Mouse (Mus musculus): ENCODE measurements around the gene Ube2f.

Ube2f gene

DNA sequence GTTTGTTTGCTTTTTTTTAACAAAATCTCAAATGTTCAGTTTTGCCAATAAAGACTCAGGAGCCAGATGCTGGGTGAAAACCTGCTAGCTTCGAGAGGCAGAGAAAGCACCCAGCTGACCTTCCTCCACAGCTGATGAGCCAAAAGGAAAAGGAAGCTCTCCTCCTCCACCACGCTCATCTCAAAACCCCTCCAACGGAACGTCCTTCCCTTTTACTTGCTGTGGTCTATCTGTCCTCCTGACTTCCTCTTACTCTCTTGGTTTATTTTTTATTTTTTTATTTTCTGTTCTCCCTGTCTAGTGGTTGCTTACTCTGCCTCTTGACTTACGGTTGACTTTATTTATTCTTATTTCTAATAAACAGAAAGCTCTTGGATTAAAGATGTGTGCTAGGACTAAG is 14.7 kb upstream of the Ube2f start:
- no peak for DNase-seq (ENCODE audit: extremely low read depth, low read depth, low spot score)

GRCm38 (mm10) chr1:91237676-91238075 is 12.4 kb upstream of the Ube2f start:
- no peak for DNase-seq (ENCODE audit: extremely low read depth, low read depth, low spot score)

GRCm38 (mm10) chr1:91239112-91239511 is 11.0 kb upstream of the Ube2f start:
- no peak for DNase-seq (ENCODE audit: extremely low read depth, low read depth, low spot score)

DNA sequence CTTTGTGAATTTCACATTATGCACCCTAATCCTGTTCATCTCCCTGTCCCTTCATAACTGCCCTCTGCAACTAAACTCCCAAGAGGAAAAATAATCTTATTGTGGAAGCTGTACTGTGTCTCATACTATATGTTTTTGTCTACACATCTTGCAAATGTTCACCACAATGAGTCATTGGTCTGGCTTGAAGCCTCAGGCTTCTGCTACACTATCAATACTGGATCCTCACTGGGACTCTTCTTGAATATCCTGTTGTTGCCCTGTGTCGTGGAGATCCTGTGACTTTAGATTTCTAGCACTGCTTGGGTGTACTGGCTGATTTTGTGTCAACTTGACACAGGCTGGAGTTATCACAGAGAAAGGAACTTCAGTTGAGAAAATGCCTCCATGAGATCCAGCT is 10.3 kb upstream of the Ube2f start:
- DNase-seq (ENCODE audit: extremely low read depth, low read depth, low spot score), result no peak

- DNase-seq (ENCODE audit: extremely low read depth, low read depth, low spot score), result no peak
Observed at GRCm38 (mm10) chr1:91240685-91241084, 9.4 kb upstream of the Ube2f start.

DNA sequence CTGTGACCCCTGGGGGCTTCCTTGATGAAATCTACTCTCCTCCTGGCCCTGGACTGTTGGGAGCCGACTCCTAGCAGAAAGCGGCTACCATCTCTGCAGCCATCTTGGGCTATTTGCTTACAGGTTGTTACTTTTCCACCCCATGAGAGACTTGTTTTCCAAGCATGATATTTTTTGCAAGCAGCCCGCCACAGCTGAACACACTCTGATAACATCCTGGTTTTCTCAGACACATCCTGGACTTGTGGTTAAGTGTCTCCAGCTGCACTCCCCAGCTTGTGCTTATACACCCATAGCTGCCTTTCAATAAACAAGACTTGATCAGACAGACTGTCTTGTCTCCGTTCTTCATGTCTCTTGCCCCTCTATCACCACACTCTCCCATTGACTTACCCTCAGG is 8.9 kb upstream of the Ube2f start:
- no peak for DNase-seq (ENCODE audit: extremely low read depth, low read depth, low spot score)

- DNase-seq (ENCODE audit: extremely low read depth, low read depth, low spot score), result no peak
Observed at GRCm38 (mm10) chr1:91248242-91248641, 1.9 kb upstream of the Ube2f start.

DNA sequence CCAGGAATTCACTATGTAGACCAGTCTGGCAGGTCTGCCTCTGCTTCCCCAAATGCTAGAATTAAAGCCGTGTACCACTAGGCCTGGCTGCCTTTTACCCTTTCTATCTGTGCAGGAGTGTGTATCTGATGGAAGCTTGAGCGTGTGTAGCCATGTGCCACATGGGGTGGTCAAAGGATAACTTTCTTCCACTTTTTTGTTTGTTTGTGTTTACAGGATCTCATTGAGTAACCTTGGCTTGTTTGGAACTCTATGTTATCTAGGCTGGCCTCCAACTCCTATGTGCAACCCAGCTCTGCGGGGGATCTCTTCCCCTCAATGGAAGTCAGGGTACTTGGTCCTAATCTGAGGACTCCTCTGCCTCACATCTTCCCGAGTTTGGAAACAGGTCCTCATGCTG is 1.1 kb upstream of the Ube2f start:
- DNase-seq (ENCODE audit: extremely low read depth, low read depth, low spot score), result no peak

DNA sequence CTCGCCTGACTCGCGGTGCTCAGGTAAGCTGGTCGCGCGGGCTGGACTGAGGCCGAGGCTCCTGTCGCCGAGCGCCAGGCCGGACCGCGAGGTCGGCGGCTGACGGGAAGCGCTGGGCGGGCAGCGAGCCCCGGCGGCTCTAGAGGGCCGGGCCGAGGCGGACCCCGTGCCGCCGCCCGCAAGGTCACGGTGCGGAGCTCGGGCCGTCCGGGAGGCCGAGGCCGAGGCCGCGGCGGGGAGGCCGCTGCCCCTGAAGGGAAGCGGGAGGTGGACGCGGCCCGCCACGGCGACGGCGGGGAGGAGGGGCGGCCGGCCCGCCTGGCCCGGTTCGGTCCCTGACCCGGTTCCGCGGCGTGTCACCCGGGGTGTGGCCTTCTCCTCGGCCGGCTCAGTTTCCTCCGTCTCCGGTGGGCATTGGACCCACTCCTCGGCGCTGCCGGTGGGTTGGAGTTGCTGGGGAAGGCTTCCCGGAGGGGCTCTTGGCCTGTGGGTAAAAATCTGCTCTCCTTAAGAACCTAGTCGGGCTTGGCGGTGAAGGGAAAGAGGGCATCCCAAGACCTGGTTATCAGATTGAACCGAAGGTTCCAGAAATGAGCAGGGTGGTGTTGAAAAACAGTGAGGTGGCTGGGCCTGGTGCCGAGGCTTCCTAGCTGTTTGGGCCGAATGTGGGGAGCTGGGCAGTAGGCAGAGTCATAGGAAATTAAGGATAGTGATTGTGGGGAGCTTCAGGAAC is 477 bp downstream of the Ube2f start:
- no peak for DNase-seq (ENCODE audit: extremely low read depth, low read depth, low spot score)

DNA sequence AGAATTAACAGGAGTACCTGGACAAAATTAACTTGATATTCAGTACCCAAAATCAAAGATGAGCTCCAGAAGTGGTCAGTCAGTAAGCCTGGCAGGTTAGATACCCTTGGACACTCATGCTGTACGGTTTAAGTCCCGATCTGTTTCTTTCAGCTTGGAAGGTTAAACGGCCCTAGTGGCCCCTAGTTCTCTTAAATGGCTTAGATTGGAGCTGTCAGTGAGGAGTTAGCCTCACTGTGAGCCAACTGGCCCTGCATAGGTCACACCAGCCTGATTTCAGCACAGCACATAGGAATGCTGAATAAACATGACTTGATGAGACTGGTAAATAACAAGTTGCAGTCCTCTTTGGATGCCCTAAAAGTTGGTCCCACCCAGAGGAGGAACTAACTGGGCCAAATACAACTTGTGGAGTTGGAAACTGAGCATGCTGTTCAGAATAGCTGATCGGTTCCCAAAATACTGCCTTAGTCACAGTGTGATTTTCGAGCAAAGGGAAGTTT is 1.1 kb downstream of the Ube2f start:
- no peak for DNase-seq (ENCODE audit: extremely low read depth, low read depth, low spot score)

DNA sequence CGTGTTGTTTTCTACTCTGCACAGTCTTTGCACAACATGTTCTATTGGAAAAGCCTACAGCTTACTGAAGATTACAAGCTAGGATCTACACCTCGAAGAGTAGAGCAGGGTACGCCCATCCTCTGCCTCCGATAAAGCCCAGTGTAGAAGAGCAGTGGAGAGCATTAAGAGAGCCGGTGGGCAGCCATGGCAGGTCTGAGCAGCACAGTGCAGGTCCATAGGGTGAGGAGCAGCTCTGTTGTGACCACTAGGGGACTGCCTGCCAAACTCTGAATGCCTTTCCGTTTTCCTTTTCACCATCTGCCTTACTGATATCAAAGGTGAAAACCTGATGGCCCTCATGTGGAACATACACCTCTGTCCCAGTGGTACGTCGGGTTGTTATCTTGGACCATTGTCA is 1.8 kb downstream of the Ube2f start:
- DNase-seq (ENCODE audit: extremely low read depth, low read depth, low spot score), result no peak

- DNase-seq (ENCODE audit: extremely low read depth, low read depth, low spot score), result no peak
Observed at GRCm38 (mm10) chr1:91257918-91258317, 7.8 kb downstream of the Ube2f start.

GRCm38 (mm10) chr1:91259794-91260193 is 9.7 kb downstream of the Ube2f start:
- no peak for DNase-seq (ENCODE audit: extremely low read depth, low read depth, low spot score)

- DNase-seq (ENCODE audit: extremely low read depth, low read depth, low spot score), result no peak
Observed at GRCm38 (mm10) chr1:91262508-91262907, 12.4 kb downstream of the Ube2f start.

GRCm38 (mm10) chr1:91272260-91272659 is 22.2 kb downstream of the Ube2f start:
- no peak for DNase-seq (ENCODE audit: extremely low read depth, low read depth, low spot score)

DNA sequence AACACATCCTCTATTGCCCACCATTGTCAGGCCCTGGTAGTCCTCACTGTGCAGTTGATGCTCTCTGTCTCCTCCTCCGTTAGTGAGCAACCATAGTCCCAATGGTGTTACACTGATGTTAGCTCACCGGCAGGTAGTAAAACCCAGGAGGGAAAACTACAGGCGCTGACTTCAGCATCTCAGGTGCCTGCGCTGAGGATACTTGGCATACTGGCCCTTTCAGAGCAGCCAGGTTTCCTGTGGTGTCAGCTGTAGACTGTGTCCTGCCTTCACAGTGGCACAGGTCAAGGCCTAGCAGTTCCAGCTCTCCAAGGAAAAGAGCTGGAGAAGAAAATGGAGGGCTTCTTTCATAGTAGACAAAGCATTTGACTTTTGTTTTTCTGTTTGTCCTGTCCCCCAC is 26.5 kb downstream of the Ube2f start:
- no peak for DNase-seq (ENCODE audit: extremely low read depth, low read depth, low spot score)

GRCm38 (mm10) chr1:91277480-91277879 is 27.4 kb downstream of the Ube2f start:
- DNase-seq (ENCODE audit: extremely low read depth, low read depth, low spot score), result no peak

DNA sequence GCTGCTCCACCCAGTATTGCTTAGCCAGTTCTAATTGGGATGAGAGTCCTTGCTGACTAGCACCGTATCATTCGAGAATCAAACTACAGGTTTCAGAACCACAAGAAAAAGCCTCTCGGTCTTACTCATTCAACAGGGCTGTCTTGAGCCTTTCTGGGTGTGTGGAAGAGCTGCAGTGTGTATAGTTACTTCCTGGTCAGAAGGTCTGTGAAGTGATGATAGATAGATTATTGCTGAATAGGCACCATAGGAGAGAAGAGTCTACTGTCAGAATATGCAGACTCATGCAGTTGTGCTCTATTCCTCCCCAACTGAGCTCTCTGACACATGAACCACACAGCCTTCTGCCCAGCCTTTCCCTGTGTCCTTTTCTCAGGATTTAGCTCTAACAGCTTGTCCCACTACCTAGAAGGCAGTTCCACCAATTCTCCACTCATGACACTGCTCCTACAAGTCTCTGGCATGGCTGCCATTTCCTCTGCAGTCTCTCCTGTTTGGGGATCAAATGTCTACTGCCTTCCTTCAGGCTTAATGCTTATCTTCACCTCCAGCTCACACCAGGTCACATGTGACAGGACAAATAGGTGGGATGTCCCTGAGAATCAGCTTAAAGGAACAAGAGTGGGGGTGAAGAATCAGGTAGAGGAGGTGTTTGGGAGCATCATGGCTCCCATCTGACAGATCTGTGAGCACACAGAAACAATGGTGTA is 28.5 kb downstream of the Ube2f start:
- no peak for DNase-seq (ENCODE audit: extremely low read depth, low read depth, low spot score)

- no peak for DNase-seq (ENCODE audit: extremely low read depth, low read depth, low spot score)
Observed at GRCm38 (mm10) chr1:91279126-91279525, 29.0 kb downstream of the Ube2f start.

- DNase-seq (ENCODE audit: extremely low read depth, low read depth, low spot score), result no peak
Observed at GRCm38 (mm10) chr1:91282582-91282981, 32.5 kb downstream of the Ube2f start.

DNA sequence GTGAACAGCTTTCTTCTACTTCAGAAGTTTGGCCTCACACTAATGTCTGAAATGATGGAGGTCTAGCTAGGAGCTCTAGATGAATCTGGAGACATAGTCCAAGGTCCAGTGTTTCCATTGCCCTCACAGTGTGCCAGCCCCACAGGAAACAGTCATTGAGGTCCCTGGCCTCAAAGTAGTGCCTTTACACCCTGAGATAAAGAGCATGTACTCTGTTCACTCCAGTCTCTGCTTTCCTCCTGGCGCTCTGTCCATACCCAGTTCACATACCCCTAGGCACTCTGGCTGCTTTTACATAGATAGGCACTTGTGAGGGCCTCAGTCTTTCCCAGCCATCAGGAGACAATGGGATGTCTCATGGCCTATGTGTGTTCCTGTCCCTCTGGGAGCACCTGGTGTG is 39.3 kb downstream of the Ube2f start:
- no peak for DNase-seq (ENCODE audit: extremely low read depth, low read depth, low spot score)

DNA sequence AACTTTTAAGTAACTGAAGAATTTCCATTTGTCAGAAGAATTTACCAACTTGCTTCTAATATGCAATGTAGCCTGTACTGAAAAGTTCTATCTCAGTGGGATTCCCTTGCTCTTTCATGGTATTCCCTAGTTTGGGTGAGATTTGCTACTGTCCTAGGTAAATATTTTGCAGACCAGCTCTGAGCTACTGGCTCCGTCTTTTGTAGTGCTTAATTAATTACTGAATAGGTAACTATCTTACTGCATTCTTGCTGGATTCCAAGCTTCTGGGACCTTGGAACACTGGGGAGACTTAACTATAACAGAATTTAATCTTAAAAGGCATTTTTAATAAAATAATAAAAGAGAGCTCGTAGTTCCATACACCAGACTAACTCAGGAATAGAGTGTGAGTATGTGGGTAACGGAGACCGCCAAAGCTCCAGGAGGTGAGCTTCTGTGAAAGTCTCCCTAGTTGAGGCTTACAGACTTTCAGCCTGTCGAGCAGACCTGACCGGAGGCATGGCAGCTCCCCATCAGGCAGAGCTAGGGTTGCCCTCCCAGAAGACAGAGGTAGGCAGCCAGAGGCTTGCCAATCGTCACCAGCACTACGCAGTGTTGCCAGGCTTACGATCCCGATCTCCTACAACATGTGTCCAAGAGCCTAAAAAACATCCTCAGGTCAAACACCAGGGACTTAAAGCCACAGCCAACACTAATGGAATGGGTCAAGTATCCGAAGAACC is 42.2 kb downstream of the Ube2f start:
- no peak for DNase-seq (ENCODE audit: extremely low read depth, low read depth, low spot score)
